ENCODE assay signal across 8 mouse cellular contexts in the genomic region with DNA sequence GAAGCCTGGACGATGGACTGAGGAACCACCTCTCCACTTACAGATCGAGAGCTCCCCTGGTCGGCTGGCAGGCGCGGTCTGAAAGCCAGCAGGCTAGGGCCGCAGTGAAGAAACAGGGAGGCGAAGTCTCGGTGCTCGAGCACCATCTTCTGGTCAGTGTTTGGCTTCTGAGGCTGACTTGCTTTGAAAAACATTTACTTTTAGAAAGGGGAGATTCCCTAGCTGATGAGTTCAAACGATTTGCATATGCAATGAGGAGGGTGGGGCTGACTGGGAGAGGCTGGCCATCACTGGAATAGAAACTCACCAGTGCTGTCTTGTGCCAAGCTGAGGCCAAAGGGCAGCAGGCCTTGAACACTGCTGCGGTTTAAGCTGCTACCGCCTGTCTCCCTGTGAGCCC. TPM values are rescaled to one million over a fixed set of nuclear protein-coding genes. Genes with fewer than 3 reads are reported as not detected.
A peak's percentile ranks its signal among the peaks of the same experiment; 100 is the strongest.
DNase-seq lines count a peak whose midpoint lies in the region; ATAC-seq and TF ChIP-seq lines count a peak whose summit lies in the region.
"Had no signal": no experiment of that assay in that cellular context is flagged by ENCODE, and none has a peak within 500 bp of the region (broad histone marks: within the 10 kb centered on the region; RNA-seq: fewer than 3 reads in every experiment).

No protein-coding gene starts in this region.

- no peaks in the 10 kb centered on the region; the same call in 1 of the 2 replicates for H3K27me3 ChIP-seq in intestine, embryonic 16.5 days (replicated peaks; ENCODE audit: control insufficient read depth, insufficient read depth, low read length)
- peaks cover 22% of the 10 kb centered on the region for H3K27me3 ChIP-seq in midbrain, embryonic 15.5 days (replicated peaks)
- no peaks in the 10 kb centered on the region for H3K27me3 ChIP-seq in stomach, embryonic 16.5 days (ENCODE audit: control insufficient read depth, insufficient read depth, low read length)

- peak; percentile 70 for TF ChIP-seq CTCF in embryonic fibroblast, embryonic 13.5 days (IDR thresholded peaks at IDR 0.05; ENCODE audit: borderline replicate concordance, insufficient read depth, low read length)

- H3K4me3 ChIP-seq in ES-E14 (ENCODE audit: insufficient read depth in 1 of 2, low read depth in 1 of 2, low read length in 2 of 2, poor library complexity in 1 of 2, severe bottlenecking in 1 of 2) = no peak overlapping the region; a peak in 1 of 4 replicates
- no peak overlapping the region for H3K4me3 ChIP-seq in embryonic fibroblast, embryonic 13.5 days (ENCODE audit: insufficient read depth, low read length)
- no peak overlapping the region for H3K4me3 ChIP-seq in intestine, embryonic 16.5 days (ENCODE audit: low read length)
- H3K4me3 ChIP-seq in midbrain, embryonic 15.5 days = no peak overlapping the region
- no peak overlapping the region for H3K4me3 ChIP-seq in stomach, embryonic 16.5 days (replicated peaks; ENCODE audit: low read length)
- H3K4me3 ChIP-seq: myocyte had no signal

- in situ Hi-C loops in ES-E14 (cut with MboI; ENCODE audit: low sequenced_read_pairs in 2 of 2, unreplicated experiment in 2 of 2) = no loop called here

- intact Hi-C loops in left cerebral cortex, postnatal 4 days (cut with DNase I) = loop anchor here (5.0 kb wide), 1 partner anchor 74 kb away; no protein-coding TSS in a partner anchor

- peaks cover 0 to 9% of the 10 kb centered on the region in 2 experiments; a peak in 1 of 4 replicates for H3K4me1 ChIP-seq in ES-E14 (ENCODE audit: control insufficient read depth in 2 of 2, insufficient read depth in 2 of 2, low read length in 2 of 2, poor library complexity in 1 of 2)
- H3K4me1 ChIP-seq in embryonic fibroblast, embryonic 13.5 days (ENCODE audit: control insufficient read depth, insufficient read depth, low read length) = no peaks in the 10 kb centered on the region
- peaks cover 3% of the 10 kb centered on the region; the same call in 1 of the 2 replicates for H3K4me1 ChIP-seq in intestine, embryonic 16.5 days (ENCODE audit: control insufficient read depth, insufficient read depth, low read length)
- H3K4me1 ChIP-seq in midbrain, embryonic 15.5 days = peaks cover 26% of the 10 kb centered on the region
- no peaks in the 10 kb centered on the region for H3K4me1 ChIP-seq in stomach, embryonic 16.5 days (ENCODE audit: control insufficient read depth, insufficient read depth, low read length)

- H3K36me3 ChIP-seq in ES-E14 (ENCODE audit: control insufficient read depth, insufficient read depth, low read length, poor library complexity, severe bottlenecking) = no peaks in the 10 kb centered on the region
- no peaks in the 10 kb centered on the region for H3K36me3 ChIP-seq in intestine, embryonic 16.5 days (ENCODE audit: control insufficient read depth, insufficient read depth, low read length)
- no peaks in the 10 kb centered on the region for H3K36me3 ChIP-seq in midbrain, embryonic 15.5 days (replicated peaks)
- H3K36me3 ChIP-seq in stomach, embryonic 16.5 days (ENCODE audit: control insufficient read depth, insufficient read depth, low read length) = no peaks in the 10 kb centered on the region

- TF ChIP-seq POLR2A in embryonic fibroblast, embryonic 13.5 days (IDR thresholded peaks at IDR 0.05; ENCODE audit: low read depth, low read length) = no peak

- H3K9me3 ChIP-seq in ES-E14 (ENCODE audit: control insufficient read depth, insufficient read depth, low read depth, low read length) = no peaks in the 10 kb centered on the region
- H3K9me3 ChIP-seq in intestine, embryonic 16.5 days (ENCODE audit: control insufficient read depth, low read length) = no peaks in the 10 kb centered on the region
- H3K9me3 ChIP-seq in midbrain, embryonic 15.5 days = no peaks in the 10 kb centered on the region
- H3K9me3 ChIP-seq in stomach, embryonic 16.5 days (replicated peaks; ENCODE audit: control insufficient read depth, low read length) = no peaks in the 10 kb centered on the region

- H3K27ac ChIP-seq in ES-E14 (ENCODE audit: insufficient read depth, low read depth, low read length, poor library complexity, severe bottlenecking) = no peak overlapping the region
- H3K27ac ChIP-seq in embryonic fibroblast, embryonic 13.5 days (ENCODE audit: insufficient read depth, low read length) = no peak overlapping the region
- H3K27ac ChIP-seq in intestine, embryonic 16.5 days (ENCODE audit: low read length) = no peak overlapping the region
- H3K27ac ChIP-seq in midbrain, embryonic 15.5 days = peak overlapping the region; percentile 55
- no peak overlapping the region for H3K27ac ChIP-seq in stomach, embryonic 16.5 days (ENCODE audit: low read length)

- peak; percentile 75 for ATAC-seq in intestine, embryonic 16.5 days
- ATAC-seq in midbrain, embryonic 15.5 days (replicated peaks) = peak; percentile 61
- peak; percentile 51; the same call in 1 of the 2 replicates for ATAC-seq in stomach, embryonic 16.5 days (ENCODE audit: insufficient read depth, low FRiP score)

- peak; percentile 52 for DNase-seq in ES-E14 (ENCODE audit: low read depth, low spot score)
- DNase-seq in adrenal gland, postnatal 10 days = peak; percentile 78
- DNase-seq in left cerebral cortex, postnatal 4 days = peak; percentile 80

- H3K4me2 ChIP-seq in intestine, embryonic 16.5 days (ENCODE audit: low read depth, low read length) = no peak overlapping the region
- H3K4me2 ChIP-seq in midbrain, embryonic 15.5 days = no peak overlapping the region
- H3K4me2 ChIP-seq in stomach, embryonic 16.5 days (ENCODE audit: low read depth, low read length) = no peak overlapping the region

- no peak overlapping the region for H3K9ac ChIP-seq in ES-E14 (ENCODE audit: insufficient read depth, low read depth, low read length, poor library complexity, severe bottlenecking)
- H3K9ac ChIP-seq in intestine, embryonic 16.5 days (ENCODE audit: low read depth, low read length) = 0 out of 2 replicates have a peak overlapping the region, but pooled peaks have one; percentile 3
- H3K9ac ChIP-seq in midbrain, embryonic 15.5 days = no peak overlapping the region
- H3K9ac ChIP-seq in stomach, embryonic 16.5 days (ENCODE audit: low read length) = no peak overlapping the region

- WGBS in intestine, embryonic 16.5 days = 13% methylated on average over 12 of the region's 12 CpGs
- WGBS in midbrain, embryonic 15.5 days = 7% methylated on average over 12 of the region's 12 CpGs
- 16% methylated on average over 12 of the region's 12 CpGs for WGBS in stomach, embryonic 16.5 days

TF ChIP-seq in ES-E14, 5 proteins besides CTCF, POLR2A, EP300 and RAD21:
- TF ChIP-seq CHD2 (IDR thresholded peaks at IDR 0.05; ENCODE audit: low read depth, low read length) (no peak), ZC3H11A (IDR thresholded peaks at IDR 0.05; ENCODE audit: borderline replicate concordance, low read depth, low read length) (peak; percentile 40; the same call in 1 of the 2 replicates), MAFK (IDR thresholded peaks at IDR 0.05; ENCODE audit: insufficient read depth, low read depth, low read length) (no peak)

RNA-seq across cellular contexts. Expression of gene Epha8, which starts 24.7 kb away (rescaled TPM):
- total RNA-seq in ES-E14 (2012; rRNA removed) = 1.0 and 1.5 TPM in 2 replicates
- total RNA-seq in adrenal gland, postnatal 10 days (2021) = under 1 TPM; 0.12 to 0.30 TPM
- not detected in 2 replicates for polyA plus RNA-seq in embryonic fibroblast, embryonic 13.5 days (2011; ENCODE audit: insufficient read length, low read depth, missing spikeins)
- polyA plus RNA-seq in intestine, embryonic 16.5 days (2015; fragmentation: Nextera tagmentation; extraction: Ambion mirVana) = 0.33 and 0.54 TPM in 2 replicates
- total RNA-seq in left cerebral cortex, postnatal 4 days (2021) = 10 to 100 TPM; 21.6 to 23.0 TPM
- 20.5 and 23.1 TPM in 2 replicates for polyA plus RNA-seq in midbrain, embryonic 15.5 days (2015; fragmentation: Nextera tagmentation; extraction: Ambion mirVana)
- 0.39 TPM in 2 replicates for polyA plus RNA-seq in stomach, embryonic 16.5 days (2015; fragmentation: Nextera tagmentation; extraction: Ambion mirVana)
- polyA plus RNA-seq: myocyte had no signal

Comparison
In these comparisons a context has a peak if more than half of its experiments do, and no peak if none do; other contexts are left out.
1. RNA of gene Epha8, which starts 24.7 kb away (polyA plus RNA-seq): 20.5 to 23.1 TPM in midbrain, embryonic 15.5 days; 0.39 TPM in stomach, embryonic 16.5 days, 0.33 to 0.54 TPM in intestine, embryonic 16.5 days and not detected in embryonic fibroblast, embryonic 13.5 days; every median in the first group is over 10 times any median in the second.
2. Peak in every context shown above with its lines, with median percentiles within 50 percentile points of each other: DNase-seq and ATAC-seq.